Mouse (Mus musculus): ENCODE measurements at regions not wholly inside any gene's neighbourhood (a gene's known extent, or its start where the extent isn't known, plus 50 kb on each side); places are given as distances from the start of the nearest gene placed in this dataset.

- Histone ChIP-seq H3K9me3 (replicated peaks; ENCODE audit: control insufficient read depth, low read length) (no peaks in the 10 kb centered on the region), H3K27ac (ENCODE audit: low read depth) (no peak overlapping the region), H3K27me3 (ENCODE audit: control insufficient read depth, insufficient read depth, low read length) (no peaks in the 10 kb centered on the region), H3K4me1 (ENCODE audit: control insufficient read depth, insufficient read depth) (peaks cover 20% of the 10 kb centered on the region), H3K36me3 (replicated peaks; ENCODE audit: control insufficient read depth, insufficient read depth, low read length) (no peaks in the 10 kb centered on the region), H3K4me2 (ENCODE audit: low read depth, low read length) (no peak overlapping the region), H3K9ac (replicated peaks; ENCODE audit: low read depth, low read length) (no peak overlapping the region), H3K4me3 (ENCODE audit: low read depth, low read length) (no peak overlapping the region)
- DNase-seq (ENCODE audit: low spot score) (no peak), ATAC-seq (ENCODE audit: insufficient read depth, low read depth) (no peak)
- 87% methylated on average over 8 of the region's 8 CpGs for WGBS
- TF ChIP-seq EP300 (IDR thresholded peaks at IDR 0.05; ENCODE audit: low read depth) (no peak), CTCF (IDR thresholded peaks at IDR 0.05; ENCODE audit: low read depth) (no peak)
These were observed 107.7 kb downstream of the Far1 start for GRCm38 (mm10) chr7:113621316-113621715.

DNA sequence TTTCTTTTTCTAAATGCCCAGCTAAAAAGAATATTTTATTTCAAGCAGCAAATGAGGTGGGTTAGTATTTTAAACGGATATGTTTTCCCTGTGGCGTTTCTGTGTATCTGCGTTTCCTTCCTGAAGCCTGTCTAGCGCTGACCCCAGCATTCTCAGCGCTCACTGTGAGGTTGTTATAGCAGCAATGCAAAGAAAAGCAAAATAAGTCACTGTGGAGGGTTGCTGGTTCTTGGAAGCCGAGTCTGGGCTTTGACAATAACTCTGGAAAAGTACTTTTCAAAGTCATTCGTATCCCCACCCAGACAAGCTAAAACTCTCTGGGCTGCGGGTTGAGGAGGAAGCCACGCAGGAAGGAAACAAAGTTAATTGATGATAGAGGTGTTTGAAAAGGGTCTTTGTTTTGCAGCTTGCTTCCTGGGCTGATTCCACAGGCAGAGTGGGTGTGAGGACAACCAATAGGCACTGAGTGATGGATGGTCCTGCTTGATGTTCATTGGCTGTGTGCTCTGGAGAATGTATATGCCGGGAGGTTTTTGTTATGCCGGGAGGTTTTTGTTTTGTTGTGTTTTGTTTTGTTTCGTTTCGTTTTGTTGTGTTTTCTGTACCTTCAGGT lies 108.4 kb downstream of the Far1 start:
- TF ChIP-seq EP300 (IDR thresholded peaks at IDR 0.05; ENCODE audit: low read depth) (no peak), CTCF (IDR thresholded peaks at IDR 0.05; ENCODE audit: low read depth) (no peak)
- no peaks in the 10 kb centered on the region for H3K9me3 ChIP-seq (replicated peaks; ENCODE audit: control insufficient read depth, low read length)

DNA sequence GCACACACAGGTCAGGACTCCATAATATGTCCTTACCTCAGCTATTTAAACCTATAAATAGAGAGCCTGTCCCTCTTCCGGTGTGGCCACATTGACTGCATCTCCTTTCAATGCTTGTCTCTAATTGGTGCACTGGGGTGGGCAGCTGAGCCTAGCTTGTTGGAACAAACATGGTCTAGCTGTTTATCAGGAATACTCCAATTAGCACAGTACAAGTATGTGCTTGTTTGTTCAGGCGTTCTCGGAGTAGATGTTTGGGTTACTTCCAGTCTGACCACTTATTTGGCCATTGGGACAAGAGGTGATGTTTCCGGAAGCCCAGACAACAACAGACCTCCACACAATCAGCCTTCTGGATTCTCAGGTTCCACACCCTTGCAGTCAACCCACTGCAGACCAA lies 109.7 kb downstream of the Far1 start:
- TF ChIP-seq EP300 (IDR thresholded peaks at IDR 0.05; ENCODE audit: low read depth) (no peak), CTCF (IDR thresholded peaks at IDR 0.05; ENCODE audit: low read depth) (no peak)
- no peaks in the 10 kb centered on the region for H3K27me3 ChIP-seq (ENCODE audit: control insufficient read depth, insufficient read depth, low read length)
- 30% methylated on average over 4 of the region's 4 CpGs for WGBS
- H3K4me2 ChIP-seq (ENCODE audit: low read depth, low read length) = no peak overlapping the region
- H3K4me3 ChIP-seq (ENCODE audit: low read depth, low read length) = no peak overlapping the region
- ATAC-seq (ENCODE audit: insufficient read depth, low read depth) (peak; percentile 91), DNase-seq (ENCODE audit: low spot score) (peak; percentile 71)
- H3K27ac ChIP-seq (ENCODE audit: low read depth) = peak overlapping the region; percentile 72
- H3K9me3 ChIP-seq (replicated peaks; ENCODE audit: control insufficient read depth, low read length) = no peaks in the 10 kb centered on the region
- no peak overlapping the region for H3K9ac ChIP-seq (replicated peaks; ENCODE audit: low read depth, low read length)
- no peaks in the 10 kb centered on the region for H3K36me3 ChIP-seq (replicated peaks; ENCODE audit: control insufficient read depth, insufficient read depth, low read length)
- peaks cover 31% of the 10 kb centered on the region for H3K4me1 ChIP-seq (ENCODE audit: control insufficient read depth, insufficient read depth)

More for the DNA sequence above, 108.4 kb downstream of the Far1 start:
- no peaks in the 10 kb centered on the region for H3K27me3 ChIP-seq (ENCODE audit: control insufficient read depth, insufficient read depth, low read length)
- no peak overlapping the region for H3K4me3 ChIP-seq (ENCODE audit: low read depth, low read length)
- no peak overlapping the region for H3K9ac ChIP-seq (replicated peaks; ENCODE audit: low read depth, low read length)
- no peaks in the 10 kb centered on the region for H3K36me3 ChIP-seq (replicated peaks; ENCODE audit: control insufficient read depth, insufficient read depth, low read length)
- DNase-seq (ENCODE audit: low spot score) (no peak), ATAC-seq (ENCODE audit: insufficient read depth, low read depth) (no peak)
- no peak overlapping the region for H3K27ac ChIP-seq (ENCODE audit: low read depth)
- H3K4me1 ChIP-seq (ENCODE audit: control insufficient read depth, insufficient read depth) = peaks cover 26% of the 10 kb centered on the region
- WGBS = 60% methylated on average over 13 of the region's 13 CpGs
- no peak overlapping the region for H3K4me2 ChIP-seq (ENCODE audit: low read depth, low read length)

- no peaks in the 10 kb centered on the region for H3K27me3 ChIP-seq (ENCODE audit: control insufficient read depth, insufficient read depth, low read length)
- TF ChIP-seq EP300 (IDR thresholded peaks at IDR 0.05; ENCODE audit: low read depth) = no peak
- TF ChIP-seq CTCF (IDR thresholded peaks at IDR 0.05; ENCODE audit: low read depth) = no peak
- H3K4me2 ChIP-seq (ENCODE audit: low read depth, low read length) = no peak overlapping the region
- WGBS = 83% methylated on average over 6 of the region's 6 CpGs
- no peaks in the 10 kb centered on the region for H3K9me3 ChIP-seq (replicated peaks; ENCODE audit: control insufficient read depth, low read length)
- peaks cover 31% of the 10 kb centered on the region for H3K4me1 ChIP-seq (ENCODE audit: control insufficient read depth, insufficient read depth)
- DNase-seq (ENCODE audit: low spot score) (no peak), ATAC-seq (ENCODE audit: insufficient read depth, low read depth) (no peak)
- no peak overlapping the region for H3K9ac ChIP-seq (replicated peaks; ENCODE audit: low read depth, low read length)
- peak overlapping the region; percentile 72 for H3K27ac ChIP-seq (ENCODE audit: low read depth)
- H3K4me3 ChIP-seq (ENCODE audit: low read depth, low read length) = no peak overlapping the region
- no peaks in the 10 kb centered on the region for H3K36me3 ChIP-seq (replicated peaks; ENCODE audit: control insufficient read depth, insufficient read depth, low read length)
These were observed 110.3 kb downstream of the Far1 start for GRCm38 (mm10) chr7:113623962-113624361.

GRCm38 (mm10) chr7:113626734-113627133 lies 113.1 kb downstream of the Far1 start:
- Histone ChIP-seq H3K4me1 (ENCODE audit: control insufficient read depth, insufficient read depth) (peaks cover 31% of the 10 kb centered on the region), H3K9me3 (replicated peaks; ENCODE audit: control insufficient read depth, low read length) (no peaks in the 10 kb centered on the region), H3K9ac (replicated peaks; ENCODE audit: low read depth, low read length) (no peak overlapping the region), H3K27ac (ENCODE audit: low read depth) (peak overlapping the region; percentile 35; the same call in 1 of the 2 replicates), H3K27me3 (ENCODE audit: control insufficient read depth, insufficient read depth, low read length) (no peaks in the 10 kb centered on the region), H3K36me3 (replicated peaks; ENCODE audit: control insufficient read depth, insufficient read depth, low read length) (no peaks in the 10 kb centered on the region), H3K4me3 (ENCODE audit: low read depth, low read length) (no peak overlapping the region), H3K4me2 (ENCODE audit: low read depth, low read length) (no peak overlapping the region)
- ATAC-seq (ENCODE audit: insufficient read depth, low read depth) (peak; percentile 78), DNase-seq (ENCODE audit: low spot score) (peak; percentile 27)
- no peak for TF ChIP-seq CTCF (IDR thresholded peaks at IDR 0.05; ENCODE audit: low read depth)
- TF ChIP-seq EP300 (IDR thresholded peaks at IDR 0.05; ENCODE audit: low read depth) = 0 out of 2 replicates have a peak, but pooled peaks have one; percentile 34

- ATAC-seq (ENCODE audit: insufficient read depth, low read depth) = no peak
- DNase-seq (ENCODE audit: low spot score) = no peak
- WGBS = 81% methylated on average over 4 of the region's 4 CpGs
- Histone ChIP-seq H3K36me3 (replicated peaks; ENCODE audit: control insufficient read depth, insufficient read depth, low read length) (no peaks in the 10 kb centered on the region), H3K27ac (ENCODE audit: low read depth) (no peak overlapping the region), H3K4me1 (ENCODE audit: control insufficient read depth, insufficient read depth) (no peaks in the 10 kb centered on the region), H3K9me3 (replicated peaks; ENCODE audit: control insufficient read depth, low read length) (no peaks in the 10 kb centered on the region), H3K9ac (replicated peaks; ENCODE audit: low read depth, low read length) (no peak overlapping the region), H3K27me3 (ENCODE audit: control insufficient read depth, insufficient read depth, low read length) (no peaks in the 10 kb centered on the region), H3K4me2 (ENCODE audit: low read depth, low read length) (no peak overlapping the region), H3K4me3 (ENCODE audit: low read depth, low read length) (no peak overlapping the region)
- TF ChIP-seq EP300 (IDR thresholded peaks at IDR 0.05; ENCODE audit: low read depth) (no peak), CTCF (IDR thresholded peaks at IDR 0.05; ENCODE audit: low read depth) (no peak)
These were observed 123.5 kb downstream of the Far1 start for GRCm38 (mm10) chr7:113637011-113637600.
